Mouse (Mus musculus): Measurements from ENCODE around the gene Rnf166.

Rnf166 gene

GRCm38 (mm10) chr8:122441326-122441725 lies 34.5 kb downstream of the Rnf166 start:
- in situ Hi-C loops (cut with MboI, MseI), result loop anchor here (25.0 kb wide), 1 partner anchor 1121 kb away; no protein-coding TSS in a partner anchor

DNA sequence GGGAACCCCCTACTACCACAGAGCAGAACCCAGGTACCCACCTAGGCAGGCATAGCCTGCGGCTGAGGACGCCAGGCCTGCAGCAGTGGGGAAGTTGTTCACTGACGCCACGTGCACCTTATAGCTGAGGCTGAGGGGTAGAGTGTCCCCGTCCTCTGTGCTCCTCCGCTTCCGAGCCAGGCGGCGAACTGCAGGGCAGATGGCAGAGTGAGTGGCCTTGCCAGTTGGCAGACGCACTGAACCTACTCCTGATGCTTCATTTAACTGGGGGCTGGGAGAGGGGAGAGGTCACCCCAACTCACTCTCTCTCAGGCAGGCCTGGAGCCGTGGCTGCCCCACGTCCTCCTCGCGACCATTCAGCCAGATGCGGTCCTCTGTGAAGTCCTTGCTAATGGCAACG lies 36.5 kb downstream of the Rnf166 start:
- in situ Hi-C loops (cut with MboI, MseI), result loop anchor here (25.0 kb wide), 1 partner anchor 1123 kb away; no protein-coding TSS in a partner anchor

DNA sequence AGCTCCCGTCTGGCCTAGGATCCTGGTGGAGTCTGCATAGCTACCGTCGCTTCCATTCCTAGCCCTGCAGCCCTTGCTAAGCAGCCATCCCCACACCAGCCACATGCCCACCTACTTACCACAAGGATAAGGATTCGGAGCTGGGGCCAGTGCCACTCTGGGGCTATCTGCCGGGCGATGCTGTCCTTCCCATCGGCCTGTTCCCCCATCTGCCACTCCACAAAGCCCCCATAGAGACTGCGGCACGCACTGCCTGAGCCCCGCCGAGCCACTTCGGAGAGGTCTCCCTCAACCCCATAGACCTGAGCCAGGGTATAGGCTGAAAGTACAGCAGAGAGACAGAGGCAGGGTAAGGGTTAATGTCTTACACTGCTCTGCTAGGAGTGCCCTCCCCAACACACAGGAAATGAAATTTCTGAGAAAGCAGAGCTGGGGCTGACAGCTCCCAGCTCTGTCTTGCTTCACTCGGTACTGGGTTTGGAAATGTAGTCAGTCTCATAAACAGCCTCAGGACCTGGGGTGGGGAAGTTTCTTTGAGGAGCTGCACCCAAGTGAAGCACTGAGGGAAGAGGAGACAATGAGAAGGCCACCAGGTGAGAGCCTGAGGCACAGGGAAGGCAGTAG lies 38.0 kb downstream of the Rnf166 start:
- in situ Hi-C loops (cut with MboI, MseI), result loop anchor here (25.0 kb wide), 1 partner anchor 1124 kb away; no protein-coding TSS in a partner anchor

DNA sequence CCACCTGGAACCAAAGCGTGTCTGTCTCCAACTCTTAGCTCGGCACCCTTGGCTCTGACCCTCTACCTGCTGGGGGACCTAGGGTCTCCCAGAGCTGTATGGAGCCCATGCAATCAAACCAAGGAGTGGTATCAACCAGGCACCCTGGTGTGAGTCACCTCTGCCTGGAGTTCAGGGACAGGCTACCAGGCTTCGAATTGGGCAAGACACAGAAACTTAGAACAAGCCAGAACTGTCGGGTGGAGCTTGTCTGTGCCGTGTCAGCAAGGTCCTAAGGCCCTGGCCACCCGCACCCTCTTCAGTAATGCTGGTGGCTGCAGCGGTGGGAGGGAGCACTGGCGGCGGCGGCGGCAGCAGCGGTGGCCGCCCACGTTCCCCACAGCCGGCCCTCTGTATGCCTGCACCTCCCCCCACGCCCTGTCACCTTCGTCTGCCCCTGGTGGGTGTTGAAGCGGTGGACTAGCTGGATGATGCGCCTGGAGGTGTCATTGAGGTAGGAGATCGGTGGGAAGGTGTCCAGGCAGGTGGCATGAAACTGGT lies 39.2 kb downstream of the Rnf166 start:
- in situ Hi-C loops (cut with MboI, MseI), result loop anchor here (25.0 kb wide), 1 partner anchor 1126 kb away; no protein-coding TSS in a partner anchor

DNA sequence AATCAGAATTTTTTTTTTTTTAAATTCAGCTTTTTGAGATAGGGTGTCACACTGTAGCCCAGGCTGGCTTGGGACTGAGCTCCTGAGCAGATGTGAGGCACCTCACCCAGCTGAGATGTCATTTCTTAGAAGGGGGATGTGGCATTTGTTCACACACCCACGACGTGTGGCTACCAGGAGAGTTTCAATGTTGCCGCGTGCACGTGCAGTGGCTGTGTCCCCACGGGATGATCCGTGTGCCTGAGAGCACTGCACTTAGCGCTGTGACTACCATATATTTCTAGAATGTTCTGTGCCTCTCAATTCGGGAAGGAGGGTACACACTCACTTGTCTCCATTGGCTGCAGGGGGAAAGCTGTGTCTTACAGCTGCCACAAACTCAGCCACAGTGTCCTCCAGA lies 39.7 kb downstream of the Rnf166 start:
- in situ Hi-C loops (cut with MboI, MseI), result loop anchor here (25.0 kb wide), 1 partner anchor 1126 kb away; no protein-coding TSS in a partner anchor

- in situ Hi-C loops (cut with MboI, MseI), result loop anchor here (25.0 kb wide), 1 partner anchor 1127 kb away; no protein-coding TSS in a partner anchor
Measured at GRCm38 (mm10) chr8:122435375-122435774, 40.5 kb downstream of the Rnf166 start.

DNA sequence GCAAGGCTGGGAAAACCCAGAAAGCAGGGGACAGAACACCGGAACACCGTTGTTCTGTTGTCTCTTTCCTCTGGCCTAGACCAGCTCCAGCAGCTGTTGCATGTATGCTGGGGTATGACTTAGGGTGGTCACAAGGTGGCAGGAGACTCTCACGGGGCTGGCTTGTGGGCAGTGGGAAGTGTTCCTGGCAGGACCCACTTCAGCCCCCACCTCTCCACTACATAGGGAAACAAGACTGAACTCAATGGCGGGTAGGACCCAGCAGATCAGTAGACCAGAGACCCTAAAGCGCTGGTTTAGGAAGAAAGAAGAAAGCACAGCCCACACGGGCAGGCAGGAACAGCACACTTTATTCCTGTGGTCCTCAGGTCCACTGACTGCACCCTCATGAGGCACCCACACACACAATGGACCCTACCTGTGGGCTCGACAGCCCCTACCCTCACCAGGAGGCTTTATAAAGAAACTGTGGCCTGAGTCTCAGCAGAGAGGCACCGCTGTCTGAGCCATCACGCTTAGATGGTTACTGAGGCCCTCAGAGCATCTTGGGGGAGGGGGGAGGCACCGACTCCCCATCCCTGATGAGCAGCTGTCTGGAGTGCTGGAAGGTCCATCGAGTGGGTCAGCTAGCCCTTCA lies 42.5 kb downstream of the Rnf166 start:
- in situ Hi-C loops (cut with MboI, MseI), result loop anchor here (5.0 to 25.0 kb wide), 2 partner anchors 39 to 1129 kb away; no protein-coding TSS in a partner anchor

- in situ Hi-C loops (cut with MboI, MseI), result loop anchor here (5.0 to 25.0 kb wide), 2 partner anchors 40 to 1130 kb away; no protein-coding TSS in a partner anchor
Measured at GRCm38 (mm10) chr8:122432443-122433268, 43.2 kb downstream of the Rnf166 start, which contains the start of gene Cyba. Gene Cyba (minus strand): TSS chr8:122432930.

- in situ Hi-C loops (cut with MboI, MseI), result loop anchor here (5.0 to 25.0 kb wide), 2 partner anchors 40 to 1130 kb away; no protein-coding TSS in a partner anchor
Measured at GRCm38 (mm10) chr8:122431694-122432442, 44.0 kb downstream of the Rnf166 start.

GRCm38 (mm10) chr8:122430646-122431045 lies 45.2 kb downstream of the Rnf166 start:
- in situ Hi-C loops (cut with MboI, MseI), result loop anchor here (5.0 to 25.0 kb wide), 2 partner anchors 42 to 1132 kb away; no protein-coding TSS in a partner anchor

- in situ Hi-C loops (cut with MboI, MseI), result loop anchor here (5.0 to 25.0 kb wide), 2 partner anchors 42 to 1132 kb away; no protein-coding TSS in a partner anchor
Measured at GRCm38 (mm10) chr8:122430058-122430636, 45.7 kb downstream of the Rnf166 start.

DNA sequence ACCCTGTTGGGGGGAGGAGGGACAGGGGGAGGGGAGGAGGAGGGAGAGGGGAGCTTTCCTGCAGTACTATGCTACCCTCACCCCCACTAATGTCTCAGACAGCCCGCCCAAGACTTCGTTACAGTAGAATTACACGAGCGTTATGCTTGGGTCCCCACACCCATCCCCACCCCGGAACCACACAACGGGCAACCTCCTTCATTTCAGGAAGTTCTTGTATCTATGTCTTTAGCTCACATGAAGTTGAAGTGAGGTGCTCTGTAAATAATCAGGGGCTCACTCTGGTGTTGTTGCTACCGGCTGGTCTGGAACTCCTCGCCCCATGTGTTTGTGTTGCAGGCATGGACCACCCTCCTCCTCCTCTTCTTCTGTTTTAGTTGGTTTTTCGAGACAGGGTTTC lies 47.7 kb downstream of the Rnf166 start:
- in situ Hi-C loops (cut with MboI, MseI), result loop anchor here (25.0 kb wide), 1 partner anchor 1134 kb away; no protein-coding TSS in a partner anchor

- in situ Hi-C loops (cut with MboI, MseI), result loop anchor here (25.0 kb wide), 1 partner anchor 1135 kb away; no protein-coding TSS in a partner anchor
Measured at GRCm38 (mm10) chr8:122427607-122428006, 48.3 kb downstream of the Rnf166 start.

- in situ Hi-C loops (cut with MboI, MseI), result loop anchor here (25.0 kb wide), 1 partner anchor 1136 kb away; no protein-coding TSS in a partner anchor
Measured at GRCm38 (mm10) chr8:122426145-122426544, 49.7 kb downstream of the Rnf166 start.

GRCm38 (mm10) chr8:122423659-122424058 lies 52.2 kb downstream of the Rnf166 start:
- in situ Hi-C loops (cut with MboI, MseI), result no loop called here

GRCm38 (mm10) chr8:122423217-122423616 lies 52.6 kb downstream of the Rnf166 start:
- in situ Hi-C loops (cut with MboI, MseI), result no loop called here

DNA sequence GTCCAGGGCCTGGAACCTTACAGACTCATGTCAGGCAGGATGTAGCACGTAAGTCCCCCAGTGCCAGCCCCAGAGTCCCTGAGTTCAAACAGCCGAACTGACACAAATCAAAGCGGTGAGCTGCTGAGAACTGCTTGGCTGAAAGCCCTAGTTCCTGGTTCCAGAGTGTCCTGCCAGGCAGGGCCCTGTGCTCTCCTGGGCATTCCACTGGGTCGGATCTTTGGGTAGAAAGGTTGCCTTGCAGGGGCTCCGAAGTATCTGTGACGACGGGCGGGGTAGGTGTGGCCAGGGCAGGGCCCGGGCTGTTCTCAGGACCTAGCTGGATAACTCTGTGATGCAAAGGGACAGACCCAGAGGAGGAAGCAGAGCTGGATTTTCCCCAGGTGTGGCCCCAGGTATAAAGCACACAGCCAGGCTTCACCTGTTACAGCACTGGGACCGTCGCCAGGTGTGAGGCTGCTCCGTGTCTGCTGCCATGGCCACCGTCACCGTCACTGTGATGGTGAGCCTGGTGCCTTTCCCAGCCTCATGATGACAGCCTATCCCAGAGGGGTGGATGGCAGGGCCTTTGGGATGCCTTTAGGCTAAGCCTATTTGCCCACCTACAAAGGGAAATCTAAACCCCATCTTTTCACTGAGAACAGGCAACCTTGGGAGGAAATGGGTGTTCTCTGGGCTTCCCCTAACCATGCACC lies 54.3 kb downstream of the Rnf166 start, which contains the start of gene Il17c:
Gene Il17c (plus strand): TSS at position 645 of the 695 bp plus-strand sequence.
- in situ Hi-C loops (cut with MboI, MseI), result no loop called here

DNA sequence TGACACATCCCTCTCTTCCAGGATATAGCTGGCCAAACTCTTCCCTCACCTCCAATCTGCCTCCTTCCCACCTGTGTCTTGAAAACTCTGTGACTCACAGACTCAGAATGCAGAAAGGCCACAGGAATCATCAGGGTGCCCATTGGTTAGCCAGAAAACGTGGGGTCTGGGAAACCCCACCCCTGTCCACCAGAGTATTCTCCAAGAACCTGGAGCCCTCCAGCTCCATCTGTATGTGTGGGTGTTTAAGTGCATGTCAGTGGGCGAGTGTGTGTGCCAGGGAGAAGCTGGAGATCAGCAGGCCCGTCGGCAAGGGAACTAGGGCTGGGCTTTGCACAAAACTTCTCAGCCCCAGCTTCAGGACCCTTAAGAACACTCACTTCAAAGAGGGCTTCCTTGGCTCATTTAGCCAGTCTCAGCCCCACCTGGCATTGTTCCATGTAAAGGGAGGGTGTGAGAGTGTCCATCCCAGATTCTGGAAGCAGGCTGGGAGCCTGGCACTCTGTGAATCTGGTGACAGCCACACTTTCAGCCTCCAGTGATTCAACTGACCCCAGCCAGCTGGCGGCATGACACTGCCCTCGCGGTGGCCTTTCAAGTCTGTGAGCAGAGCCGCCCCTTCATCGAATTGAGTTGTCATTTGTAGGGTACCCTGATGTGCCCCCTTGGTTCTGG lies 55.8 kb downstream of the Rnf166 start:
- in situ Hi-C loops (cut with MboI, MseI), result no loop called here
